Mouse (Mus musculus) hindlimb bud, embryonic 11.5 days (tissue): ENCODE results near the gene Oxtr.

ENCODE experiments used
- DNase-seq: peaks from one replicate; pipeline ENCODE4 v3.0.0-alpha.2; 2012; ENCODE audit warnings: low read depth, low spot score; ENCODE audit errors: extremely low spot score

Oxtr gene

GRCm38 (mm10) chr6:112489181-112489909 is 398 bp downstream of the Oxtr start:
- no peak for DNase-seq

DNA sequence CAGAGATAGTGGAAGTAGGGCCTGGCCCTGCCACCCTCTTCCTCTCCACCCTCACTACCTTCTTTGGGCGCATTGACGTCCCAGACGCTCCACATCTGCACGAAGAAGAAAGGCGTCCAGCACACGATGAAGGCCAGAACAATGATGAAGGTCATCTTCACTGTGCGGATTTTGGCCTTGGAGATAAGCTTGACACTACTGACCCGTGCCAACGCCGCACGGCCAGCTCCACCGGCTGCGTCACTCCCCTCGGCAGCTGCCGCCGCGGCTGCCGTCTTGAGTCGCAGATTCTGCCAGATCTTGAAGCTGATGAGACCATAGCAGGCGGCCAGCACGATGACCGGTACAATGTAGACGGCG is 942 bp downstream of the Oxtr start:
- DNase-seq = no peak

DNA sequence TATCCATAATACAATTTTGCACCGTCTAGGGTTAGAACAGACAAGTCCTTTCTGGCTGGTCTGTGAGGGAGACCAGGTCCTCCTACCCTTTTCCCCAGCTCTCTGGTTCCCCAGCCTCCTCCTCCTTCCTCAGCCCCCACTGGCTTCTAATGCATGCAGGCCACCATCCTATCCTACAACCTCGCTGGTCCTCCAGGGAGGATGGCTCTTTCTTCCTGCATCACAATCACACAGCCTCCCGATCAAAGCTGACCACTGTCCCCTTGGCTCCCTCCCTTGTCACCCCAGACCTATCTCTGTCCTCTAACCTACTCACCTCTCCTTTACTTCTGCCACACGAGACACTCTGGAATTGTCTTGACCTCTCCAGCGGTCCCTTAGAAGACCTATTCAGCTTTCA is 1.8 kb downstream of the Oxtr start:
- DNase-seq = no peak

DNA sequence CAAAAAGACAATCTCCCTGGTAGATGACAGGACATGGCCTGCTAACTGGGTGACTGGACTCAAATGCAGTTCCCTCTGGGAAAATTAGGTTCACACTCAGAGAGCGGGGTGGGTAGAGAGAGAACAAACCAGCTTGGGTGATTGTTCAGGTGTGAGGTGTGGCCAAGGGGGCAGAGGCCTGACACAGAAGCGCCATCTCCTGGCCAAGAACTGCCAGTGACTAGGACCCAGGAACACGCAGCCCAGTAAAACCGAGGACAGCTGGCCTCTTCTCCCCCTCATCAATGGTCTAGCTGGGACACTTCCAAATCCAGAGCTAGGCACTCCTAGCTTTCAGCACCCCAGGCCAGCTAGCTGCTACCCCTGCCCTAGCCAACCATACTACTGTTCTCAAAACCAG is 5.4 kb downstream of the Oxtr start:
- no peak for DNase-seq

- DNase-seq = no peak
Observed at GRCm38 (mm10) chr6:112479861-112480260, 9.9 kb downstream of the Oxtr start.

- no peak for DNase-seq
Observed at GRCm38 (mm10) chr6:112471644-112472043, 18.1 kb downstream of the Oxtr start.

- DNase-seq = no peak
Observed at GRCm38 (mm10) chr6:112466001-112466400, 23.7 kb downstream of the Oxtr start.

GRCm38 (mm10) chr6:112465441-112465840 is 24.3 kb downstream of the Oxtr start:
- no peak for DNase-seq

GRCm38 (mm10) chr6:112463331-112463730 is 26.4 kb downstream of the Oxtr start:
- DNase-seq = no peak

DNA sequence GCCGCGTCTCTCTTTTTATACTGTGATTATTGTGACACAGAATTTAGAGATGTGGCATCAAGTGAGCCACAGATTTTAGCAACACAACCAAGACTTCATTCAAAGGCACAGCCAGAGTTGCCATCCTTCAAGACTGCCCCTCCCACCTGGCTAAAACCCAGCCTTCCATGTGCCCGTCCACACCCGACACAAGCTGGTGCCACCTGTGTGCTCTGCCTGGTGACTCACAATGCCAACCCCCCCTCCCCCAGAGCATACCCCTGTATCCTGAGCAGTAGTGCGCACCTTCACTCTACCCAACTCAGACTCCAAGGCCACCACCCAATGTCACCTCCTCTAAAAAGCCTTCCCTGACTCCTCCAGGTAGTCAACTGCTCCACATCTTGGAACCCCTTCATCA is 28.3 kb downstream of the Oxtr start:
- DNase-seq = no peak

DNA sequence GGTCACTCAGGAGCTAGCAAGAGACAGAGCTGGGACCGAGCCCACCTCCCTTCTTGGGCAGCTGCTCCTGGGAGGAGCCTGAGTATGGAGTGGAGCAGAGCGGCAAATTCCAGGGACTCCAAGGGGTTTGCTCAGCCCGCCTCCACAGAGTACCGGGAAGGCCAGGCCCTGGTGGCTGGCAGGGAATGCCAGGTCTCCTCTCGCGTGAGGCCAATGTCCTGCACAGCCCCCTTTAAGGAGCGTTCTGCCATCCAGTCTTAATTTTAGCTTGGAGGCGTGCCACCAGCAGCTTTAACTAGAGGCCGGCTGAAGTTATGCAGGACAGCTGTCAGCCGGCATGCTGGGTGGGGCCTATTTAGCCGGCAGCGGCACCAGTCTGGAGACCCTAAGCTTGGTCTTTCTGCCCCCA is 30.4 kb downstream of the Oxtr start, which contains the start of gene Cav3:
Gene Cav3, plus strand, starts transcription at position 165 of the 409 bp plus-strand sequence.
- DNase-seq = no peak

DNA sequence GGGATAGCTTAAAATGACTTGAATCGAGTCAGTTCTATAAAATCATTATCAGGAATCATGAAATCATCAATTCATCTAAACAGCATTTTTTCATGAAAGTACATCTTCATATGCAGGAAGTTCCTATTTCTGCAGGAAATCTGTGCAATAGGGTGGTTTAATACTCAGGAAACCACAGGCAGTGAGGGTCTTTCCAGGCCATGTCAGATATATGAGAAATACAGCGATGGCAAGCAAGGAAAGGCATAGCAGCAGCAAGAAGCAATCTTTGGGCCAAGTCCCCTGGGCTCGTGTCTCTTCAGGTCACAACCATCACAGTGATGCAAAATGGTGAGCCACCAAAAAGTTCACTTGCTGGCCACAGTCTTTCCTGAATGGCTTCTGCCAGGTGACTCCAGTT is 44.1 kb downstream of the Oxtr start:
- DNase-seq = no peak

DNA sequence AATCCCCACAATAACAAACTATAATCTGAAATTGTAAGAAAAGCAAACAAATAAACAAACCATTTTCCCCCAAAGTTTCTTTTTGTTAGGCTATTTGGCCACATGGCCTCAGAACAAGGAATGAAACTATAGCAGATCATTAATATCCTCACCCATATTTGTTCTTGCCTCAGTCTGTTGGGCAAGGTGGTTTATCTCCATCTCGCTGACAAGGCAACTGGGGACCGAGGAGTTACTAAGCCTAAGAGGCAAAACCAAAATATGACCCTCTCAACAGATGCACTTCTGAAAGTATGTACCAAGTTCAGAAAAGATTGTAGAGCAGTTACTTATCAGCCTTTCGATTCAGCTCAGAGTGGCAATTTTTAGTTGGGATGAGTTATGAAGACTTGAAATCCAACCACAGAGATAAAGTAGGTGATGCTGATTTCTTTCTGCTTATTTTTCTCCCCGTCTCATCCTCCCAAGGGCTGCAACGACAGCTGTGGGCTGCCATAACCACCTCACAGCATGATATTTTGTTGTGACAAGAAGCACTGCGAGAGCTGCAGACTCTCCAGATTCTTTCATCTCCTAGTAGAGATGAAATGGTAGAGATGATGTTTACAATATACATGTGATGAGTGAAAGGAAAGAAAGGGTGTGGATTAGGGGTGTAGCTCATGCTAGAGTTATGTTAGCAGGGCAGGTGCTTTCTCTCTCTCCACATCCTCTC is 63.6 kb downstream of the Oxtr start:
- DNase-seq = no peak

DNA sequence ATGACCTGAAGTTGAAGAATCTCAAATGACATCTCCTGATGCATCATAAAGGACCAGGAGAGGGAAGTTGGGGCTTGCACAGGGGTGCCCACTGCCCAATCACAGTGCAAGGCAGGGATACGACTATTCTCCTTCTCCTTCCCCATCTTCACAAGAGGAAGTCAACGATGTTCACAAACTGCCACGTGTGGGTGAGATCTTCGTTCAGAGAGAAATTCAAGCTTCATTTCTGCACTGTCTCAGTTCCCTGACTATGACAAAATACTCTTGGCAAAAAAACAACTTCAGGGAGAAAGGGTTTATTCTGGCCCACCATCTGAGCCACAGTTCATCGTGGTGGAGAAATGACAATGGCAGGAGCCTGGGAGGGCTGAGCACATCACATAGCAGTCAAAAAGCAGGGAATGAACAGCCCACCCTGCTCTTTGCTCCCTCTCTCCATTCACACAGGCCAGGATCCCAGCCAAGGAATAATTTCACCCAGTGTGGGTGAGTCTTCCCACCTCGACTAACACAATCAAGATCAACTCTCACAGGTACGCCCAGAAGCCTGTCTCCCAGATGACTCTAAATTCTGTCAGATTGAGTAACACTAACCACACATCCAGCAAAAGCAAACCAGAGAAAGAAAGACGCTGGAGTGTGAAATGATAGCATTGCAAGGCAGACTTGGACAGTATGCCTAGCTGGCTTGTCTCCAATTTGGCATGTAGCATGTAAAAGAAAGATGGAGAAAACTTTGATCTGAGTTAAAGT is 65.8 kb downstream of the Oxtr start:
- DNase-seq = no peak
